Mouse (Mus musculus) MEL (cell line): ENCODE measurements at regions not wholly inside any gene's neighbourhood (a gene's known extent, or its start where the extent isn't known, plus 50 kb on each side); places are given as distances from the start of the nearest gene placed in this dataset.

Source experiments
- DNase-seq: peaks from one replicate; pipeline ENCODE4 v3.0.0; 2011; ENCODE audit warnings: low read depth, low spot score
- H3K27ac ChIP-seq: 2 replicates; pipeline ENCODE4 v1.5.1; 2012; ENCODE audit warnings: low read depth, mild to moderate bottlenecking, control low read depth, low read length, moderate library complexity; ENCODE audit not compliant: control insufficient read depth
- H3K27me3 ChIP-seq, 2 experiments: fragments of 150-350 bp in 1 of 2; sonication (generic) in 1 of 2; 2 replicates each; pipeline ENCODE4 v1.6.1; 2012; ENCODE audit warnings: low read length in 2 of 2, mild to moderate bottlenecking in 2 of 2, improper control_type of control experiment in 1 of 2, moderate library complexity in 1 of 2; ENCODE audit not compliant: insufficient read depth in 2 of 2, control insufficient read depth in 1 of 2
- H3K36me3 ChIP-seq, 2 experiments: 2 replicates each; pipeline ENCODE4 v1.6.1; 2012 to 2014; ENCODE audit warnings: low read length in 2 of 2, improper control_type of control experiment in 1 of 2, inconsistent platforms in 1 of 2, mild to moderate bottlenecking in 1 of 2; ENCODE audit not compliant: insufficient read depth in 2 of 2, control insufficient read depth in 1 of 2
- H3K4me1 ChIP-seq, 2 experiments: fragments of 150-350 bp in 1 of 2; sonication (generic) in 1 of 2; 2 replicates each; pipeline ENCODE4 v1.6.1; 2012; ENCODE audit warnings: low read length in 2 of 2, improper control_type of control experiment in 1 of 2, mild to moderate bottlenecking in 1 of 2; ENCODE audit not compliant: insufficient read depth in 2 of 2, control insufficient read depth in 1 of 2
- H3K4me3 ChIP-seq, 2 experiments: fragments of 150-350 bp in 1 of 2; sonication (generic) in 1 of 2; 2 replicates each; pipeline ENCODE4 v1.5.1; 2012; ENCODE audit warnings: low read depth in 2 of 2, low read length in 2 of 2, mild to moderate bottlenecking in 2 of 2, moderate library complexity in 2 of 2, control low read depth in 1 of 2, improper control_type of control experiment in 1 of 2; ENCODE audit not compliant: control insufficient read depth in 1 of 2, insufficient read depth in 1 of 2
- H3K79me2 ChIP-seq: 2 replicates; pipeline ENCODE4 v1.6.1; 2012; ENCODE audit warnings: mild to moderate bottlenecking, low read length, moderate library complexity; ENCODE audit not compliant: control insufficient read depth, poor library complexity, insufficient read depth
- H3K9ac ChIP-seq: 2 replicates; pipeline ENCODE4 v1.6.1; 2012; ENCODE audit warnings: low read depth, mild to moderate bottlenecking, control low read depth, low read length, moderate library complexity; ENCODE audit not compliant: control insufficient read depth, poor library complexity, severe bottlenecking
- H3K9me3 ChIP-seq: fragments of 150-350 bp; sonication (generic); replicated peaks from 2 replicates; pipeline ENCODE4 v1.6.1; 2012; ENCODE audit warnings: mild to moderate bottlenecking, low read length, improper control_type of control experiment, moderate library complexity; ENCODE audit not compliant: insufficient read depth
- CHD1 ChIP-seq: IDR thresholded peaks from 2 replicates; pipeline ENCODE4 v1.6.1; 2012; ENCODE audit warnings: low read depth, mild to moderate bottlenecking, inconsistent platforms, low read length, improper control_type of control experiment
- CTCF ChIP-seq, 3 experiments: IDR thresholded peaks in 2 of 3; conservative IDR thresholded peaks in 1 of 3; 2 replicates each; pipeline ENCODE4 v1.5.1; 2011 to 2012; ENCODE audit warnings: low read length in 3 of 3, low read depth in 2 of 3, mild to moderate bottlenecking in 2 of 3, improper control_type of control experiment in 1 of 3, inconsistent platforms in 1 of 3, mixed read lengths in 1 of 3, moderate library complexity in 1 of 3; ENCODE audit not compliant: control insufficient read depth in 1 of 3, insufficient read depth in 1 of 3, poor library complexity in 1 of 3, severe bottlenecking in 1 of 3
- E2F4 ChIP-seq: IDR thresholded peaks from 2 replicates; pipeline ENCODE4 v1.6.1; 2011; ENCODE audit warnings: low read depth, low read length, improper control_type of control experiment, borderline replicate concordance
- ELF1 ChIP-seq: IDR thresholded peaks from 2 replicates; pipeline ENCODE4 v1.6.1; 2014; ENCODE audit warnings: low read depth, mild to moderate bottlenecking, inconsistent platforms, low read length, improper control_type of control experiment, moderate library complexity
- EP300 ChIP-seq, 2 experiments: IDR thresholded peaks; 2 replicates each; pipeline ENCODE4 v1.6.1; 2011; ENCODE audit warnings: improper control_type of control experiment in 2 of 2, low read length in 2 of 2, low read depth in 1 of 2, mild to moderate bottlenecking in 1 of 2
- JUND ChIP-seq: IDR thresholded peaks from 2 replicates; pipeline ENCODE4 v1.6.1; 2011; ENCODE audit warnings: low read depth, mild to moderate bottlenecking, improper control_type of control experiment, low read length
- KAT2A ChIP-seq: conservative IDR thresholded peaks from 2 replicates; pipeline ENCODE4 v1.6.1; 2012; ENCODE audit warnings: low read depth, low read length, improper control_type of control experiment, inconsistent platforms
- MAFK ChIP-seq: IDR thresholded peaks from 2 replicates; pipeline ENCODE4 v1.6.1; 2011; ENCODE audit warnings: low read depth, mild to moderate bottlenecking, low read length, improper control_type of control experiment, borderline replicate concordance
- MYC ChIP-seq: IDR thresholded peaks from 2 replicates; pipeline ENCODE4 v1.6.1; 2011; ENCODE audit warnings: low read depth, mild to moderate bottlenecking, low read length, improper control_type of control experiment, moderate library complexity
- NRF1 ChIP-seq: IDR thresholded peaks from 2 replicates; pipeline ENCODE4 v1.6.1; 2014; ENCODE audit warnings: low read depth, mild to moderate bottlenecking, inconsistent platforms, low read length, improper control_type of control experiment, moderate library complexity; ENCODE audit not compliant: poor library complexity, insufficient read depth, severe bottlenecking
- POLR2A ChIP-seq, 2 experiments: IDR thresholded peaks; 2 replicates each; pipeline ENCODE4 v1.6.1; 2011 to 2012; ENCODE audit warnings: low read length in 2 of 2, mild to moderate bottlenecking in 2 of 2, control low read depth in 1 of 2, improper control_type of control experiment in 1 of 2, low read depth in 1 of 2, moderate library complexity in 1 of 2; ENCODE audit not compliant: control insufficient read depth in 1 of 2, insufficient read depth in 1 of 2, poor library complexity in 1 of 2
- POLR2AphosphoS5 ChIP-seq: IDR thresholded peaks from 2 replicates; pipeline ENCODE4 v1.6.1; 2012; ENCODE audit warnings: low read depth, borderline replicate concordance, mild to moderate bottlenecking, inconsistent platforms, low read length, moderate library complexity, mixed read lengths
- RAD21 ChIP-seq: IDR thresholded peaks from 2 replicates; pipeline ENCODE4 v1.6.1; 2011; ENCODE audit warnings: mild to moderate bottlenecking, low read depth, low read length, improper control_type of control experiment
- RCOR1 ChIP-seq: IDR thresholded peaks from 2 replicates; pipeline ENCODE4 v1.6.1; 2012; ENCODE audit warnings: low read depth, mild to moderate bottlenecking, inconsistent platforms, low read length, improper control_type of control experiment
- SIN3A ChIP-seq: IDR thresholded peaks from 2 replicates; pipeline ENCODE4 v1.6.1; 2012; ENCODE audit warnings: low read length, improper control_type of control experiment, inconsistent platforms
- TAL1 ChIP-seq: IDR thresholded peaks from 2 replicates; pipeline ENCODE4 v1.6.1; 2012; ENCODE audit warnings: mild to moderate bottlenecking, inconsistent platforms, low read length, moderate library complexity, mixed read lengths
- TCF12 ChIP-seq: IDR thresholded peaks from 2 replicates; pipeline ENCODE4 v1.6.1; 2014; ENCODE audit warnings: low read depth, mild to moderate bottlenecking, inconsistent platforms, low read length, improper control_type of control experiment, moderate library complexity
- UBTF ChIP-seq: IDR thresholded peaks from 2 replicates; pipeline ENCODE4 v1.6.1; 2012; ENCODE audit warnings: low read depth, mild to moderate bottlenecking, inconsistent platforms, low read length, improper control_type of control experiment, moderate library complexity, borderline replicate concordance; ENCODE audit not compliant: insufficient read depth
- USF2 ChIP-seq, 2 experiments: IDR thresholded peaks; 2 replicates each; pipeline ENCODE4 v1.6.1; 2011 to 2012; ENCODE audit warnings: improper control_type of control experiment in 2 of 2, low read length in 2 of 2, borderline replicate concordance in 1 of 2, inconsistent platforms in 1 of 2, low read depth in 1 of 2, mild to moderate bottlenecking in 1 of 2; ENCODE audit not compliant: insufficient read depth in 1 of 2
- ZC3H11A ChIP-seq: IDR thresholded peaks from 2 replicates; pipeline ENCODE4 v1.6.1; 2012; ENCODE audit warnings: low read depth, mild to moderate bottlenecking, inconsistent platforms, low read length, improper control_type of control experiment
- ZKSCAN1 ChIP-seq: IDR thresholded peaks from 2 replicates; pipeline ENCODE4 v1.6.1; 2012; ENCODE audit warnings: low read depth, mild to moderate bottlenecking, inconsistent platforms, low read length, improper control_type of control experiment, moderate library complexity
- ZMIZ1 ChIP-seq: IDR thresholded peaks from 2 replicates; pipeline ENCODE4 v1.6.1; 2012; ENCODE audit warnings: low read depth, mild to moderate bottlenecking, inconsistent platforms, low read length, improper control_type of control experiment, moderate library complexity
- ZNF384 ChIP-seq: IDR thresholded peaks from 2 replicates; pipeline ENCODE4 v1.6.1; 2012; ENCODE audit warnings: low read depth, mild to moderate bottlenecking, inconsistent platforms, low read length, improper control_type of control experiment

GRCm38 (mm10) chr3:34454026-34454624, 196.1 kb upstream of the Sox2 start:
- Histone ChIP-seq H3K9me3 (no peaks in the 10 kb centered on the region), H3K36me3 (no peaks in the 10 kb centered on the region), H3K9ac (no peak overlapping the region), H3K79me2 (no peaks in the 10 kb centered on the region), H3K4me3 (no peak overlapping the region), H3K27me3 (peaks cover 0 to 2% of the 10 kb centered on the region in 2 experiments; a peak in 1 of 4 replicates), H3K4me1 (no peaks in the 10 kb centered on the region), H3K27ac (no peak overlapping the region)
- no peak for DNase-seq
- TF ChIP-seq TCF12 (no peak), CHD1 (no peak), SIN3A (no peak)

GRCm38 (mm10) chr3:34445354-34445753, 204.9 kb upstream of the Sox2 start:
- Histone ChIP-seq H3K79me2 (no peaks in the 10 kb centered on the region), H3K27me3 (no peaks in the 10 kb centered on the region), H3K27ac (no peak overlapping the region), H3K4me1 (no peaks in the 10 kb centered on the region), H3K4me3 (no peak overlapping the region), H3K9ac (no peak overlapping the region), H3K9me3 (no peaks in the 10 kb centered on the region), H3K36me3 (no peaks in the 10 kb centered on the region)
- TF ChIP-seq TAL1 = no peak
- no peak for TF ChIP-seq ZNF384
- TF ChIP-seq ELF1 = no peak
- TF ChIP-seq MAFK = no peak
- no peak for TF ChIP-seq E2F4
- no peak for TF ChIP-seq TCF12
- DNase-seq = no peak

DNA sequence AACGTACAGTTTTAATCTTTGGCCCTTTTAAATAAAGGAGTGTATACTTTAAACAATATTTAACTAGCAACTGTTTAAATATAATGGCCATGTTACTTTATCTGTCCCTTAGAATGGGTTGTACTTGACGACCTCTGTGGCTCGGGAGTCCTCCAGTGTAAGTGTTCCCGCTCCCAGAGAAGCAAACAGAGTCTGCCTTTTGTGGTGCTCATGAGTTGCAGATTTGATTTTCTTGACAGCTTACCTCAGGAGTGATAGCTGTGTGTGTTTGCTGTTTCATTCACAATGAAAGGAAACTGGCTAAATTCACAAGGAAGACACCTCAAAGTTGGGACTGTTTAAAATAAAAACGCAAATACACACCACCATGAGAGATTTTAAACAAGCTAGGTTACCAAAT, 205.4 kb upstream of the Sox2 start:
- no peaks in the 10 kb centered on the region for H3K27me3 ChIP-seq
- no peak for TF ChIP-seq USF2 (IDR thresholded peaks at IDR 0.05; ENCODE audit: borderline replicate concordance in 1 of 2, insufficient read depth in 1 of 2, low read depth in 1 of 2, low read length in 2 of 2)
- TF ChIP-seq POLR2A (IDR thresholded peaks at IDR 0.05; ENCODE audit: control insufficient read depth in 1 of 2, insufficient read depth in 1 of 2, low read depth in 1 of 2, low read length in 2 of 2, poor library complexity in 1 of 2) = no peak
- TF ChIP-seq NRF1 = no peak
- TF ChIP-seq KAT2A = no peak
- TF ChIP-seq EP300 (IDR thresholded peaks at IDR 0.05; ENCODE audit: low read depth in 1 of 2, low read length in 2 of 2) = no peak
- no peak for TF ChIP-seq E2F4
- TF ChIP-seq ZMIZ1 = no peak
- no peak for TF ChIP-seq RAD21
- no peak for TF ChIP-seq MAFK
- TF ChIP-seq UBTF = no peak
- TF ChIP-seq ZC3H11A = no peak
- no peak for TF ChIP-seq CTCF (IDR thresholded peaks at IDR 0.05 in 2 of 3, conservative IDR thresholded peaks at IDR 0.05 in 1 of 3; ENCODE audit: control insufficient read depth in 1 of 3, insufficient read depth in 1 of 3, low read depth in 2 of 3, low read length in 3 of 3, poor library complexity in 1 of 3, severe bottlenecking in 1 of 3)
- no peak for TF ChIP-seq JUND
- no peak for TF ChIP-seq MYC
- TF ChIP-seq TAL1 = no peak
- TF ChIP-seq ZKSCAN1 = no peak
- TF ChIP-seq RCOR1 = no peak
- no peak for TF ChIP-seq POLR2AphosphoS5
- TF ChIP-seq ELF1 = no peak
- no peak overlapping the region for H3K9ac ChIP-seq
- DNase-seq = no peak
- no peaks in the 10 kb centered on the region for H3K9me3 ChIP-seq
- no peaks in the 10 kb centered on the region for H3K79me2 ChIP-seq
- H3K4me1 ChIP-seq = no peaks in the 10 kb centered on the region
- H3K4me3 ChIP-seq = no peak overlapping the region
- H3K36me3 ChIP-seq = no peaks in the 10 kb centered on the region
- H3K27ac ChIP-seq = no peak overlapping the region
